Mouse (Mus musculus) lung, adult 2 months (tissue): ENCODE measurements around the gene Rora.

Experiments used
- CTCF ChIP-seq: fragments of 200-500 bp; IDR thresholded peaks from 2 replicates; pipeline ENCODE4 v1.5.1; 2011; ENCODE audit warnings: mild to moderate bottlenecking, low read length, control low read depth; ENCODE audit not compliant: insufficient read depth
- POLR2A ChIP-seq: fragments of 200-500 bp; IDR thresholded peaks from 2 replicates; pipeline ENCODE4 v1.6.1; 2011; ENCODE audit warnings: low read depth, mild to moderate bottlenecking, control low read depth, low read length, borderline replicate concordance; ENCODE audit errors: extremely low read depth

- TF ChIP-seq POLR2A (no peak), CTCF (no peak)
These were observed 145.5 kb downstream of the Rora start for GRCm38 (mm10) chr9:68799065-68799464.
